8 mouse cellular contexts compared by ENCODE assay signal in genomic region chr12:16634075-16634813, GRCm38 (mm10). TPM values are rescaled to one million over a fixed set of nuclear protein-coding genes. Genes with fewer than 3 reads are reported as not detected.
DNase-seq lines count a peak whose midpoint lies in the region; ATAC-seq and TF ChIP-seq lines count a peak whose summit lies in the region.

No protein-coding gene starts in this region.

- H3K36me3 ChIP-seq in intestine, postnatal 0 days (ENCODE audit: control insufficient read depth, insufficient read depth): no peaks in the 10 kb centered on the region

- peak; percentile 54; the same call in 1 of the 2 replicates for TF ChIP-seq CTCF in embryonic fibroblast, embryonic 13.5 days (IDR thresholded peaks at IDR 0.05; ENCODE audit: borderline replicate concordance, insufficient read depth, low read length)
- TF ChIP-seq CTCF in intestine, postnatal 0 days (IDR thresholded peaks at IDR 0.05; ENCODE audit: low read depth): peak; percentile 85

- no peak overlapping the region for H3K4me2 ChIP-seq in intestine, postnatal 0 days (replicated peaks; ENCODE audit: low read depth)

- no peak for ATAC-seq in cerebellum, adult (ENCODE audit: insufficient number of reproducible peaks, low FRiP score, low TSS enrichment)
- ATAC-seq in intestine, postnatal 0 days: no peak

- H3K9me3 ChIP-seq in intestine, postnatal 0 days (ENCODE audit: control insufficient read depth): no peaks in the 10 kb centered on the region

- no peaks in the 10 kb centered on the region for H3K4me1 ChIP-seq in embryonic fibroblast, embryonic 13.5 days (ENCODE audit: control insufficient read depth, insufficient read depth, low read length)
- no peaks in the 10 kb centered on the region for H3K4me1 ChIP-seq in intestine, postnatal 0 days (replicated peaks; ENCODE audit: control insufficient read depth, insufficient read depth, low read length)

- no peaks in the 10 kb centered on the region for H3K27me3 ChIP-seq in intestine, postnatal 0 days (replicated peaks; ENCODE audit: control insufficient read depth, insufficient read depth, low read length)

- peak; percentile 26 for DNase-seq in cerebellum, adult 9-10 months
- DNase-seq in 3T3-L1 (ENCODE audit: low read depth, low spot score) (peak; percentile 64), adipocyte (ENCODE audit: low spot score) (peak; percentile 78)
- peak; percentile 42 to 71 for DNase-seq in lung, postnatal 4 days
- DNase-seq in spleen, postnatal 36 days (ENCODE audit: low spot score in 2 of 2): peak; percentile 14 to 26

- H3K27ac ChIP-seq in embryonic fibroblast, embryonic 13.5 days (ENCODE audit: insufficient read depth, low read length): no peak overlapping the region
- H3K27ac ChIP-seq in intestine, postnatal 0 days (ENCODE audit: low read depth, low read length): no peak overlapping the region

- WGBS in intestine, postnatal 0 days: 51% methylated on average over 14 of the region's 14 CpGs

- no peak overlapping the region for H3K4me3 ChIP-seq in embryonic fibroblast, embryonic 13.5 days (ENCODE audit: insufficient read depth, low read length)
- no peak overlapping the region for H3K4me3 ChIP-seq in intestine, postnatal 0 days (ENCODE audit: low read depth, low read length)

- TF ChIP-seq POLR2A in embryonic fibroblast, embryonic 13.5 days (IDR thresholded peaks at IDR 0.05; ENCODE audit: low read depth, low read length): no peak

- no peak overlapping the region for H3K9ac ChIP-seq in intestine, postnatal 0 days (ENCODE audit: low read depth, low read length)

RNA-seq across cellular contexts. Expression of gene Ntsr2, which starts 18.9 kb away (rescaled TPM):
- polyA plus RNA-seq in embryonic fibroblast, embryonic 13.5 days (2011; ENCODE audit: insufficient read length, low read depth, missing spikeins): not detected in 2 replicates
- 0.09 TPM in 1 of 2 replicates, not detected in the other for polyA plus RNA-seq in intestine, postnatal 0 days (2015; fragmentation: Nextera tagmentation; extraction: Ambion mirVana)

RNA-seq across cellular contexts. Expression of gene Lpin1, which starts 23.5 kb away (rescaled TPM):
- 8.9 and 11.1 TPM in 2 replicates for polyA plus RNA-seq in embryonic fibroblast, embryonic 13.5 days (2011; ENCODE audit: insufficient read length, low read depth, missing spikeins)
- 3.1 and 3.6 TPM in 2 replicates for polyA plus RNA-seq in intestine, postnatal 0 days (2015; fragmentation: Nextera tagmentation; extraction: Ambion mirVana)

Comparison
In these comparisons a context has a peak if more than half of its experiments do, and no peak if none do; other contexts are left out.
1. DNase-seq: peak in every context shown above with its lines; median percentile 78 in adipocyte; 64 in 3T3-L1; 56 in lung, postnatal 4 days; 26 in cerebellum, adult 9-10 months; 20 in spleen, postnatal 36 days.